Mouse (Mus musculus) brain, adult 2 months (tissue): ENCODE data around the gene Nfic.

Source experiments
- DNase-seq: peaks from one replicate; pipeline ENCODE4 v3.0.0; 2011; ENCODE audit warnings: low read depth, low spot score

The Nfic gene

GRCm38 (mm10) chr10:81387716-81388115 lies 67.7 kb downstream of the Nfic start:
- DNase-seq, result no peak

- DNase-seq, result no peak
Measured at GRCm38 (mm10) chr10:81385603-81386306, 69.7 kb downstream of the Nfic start.

DNA sequence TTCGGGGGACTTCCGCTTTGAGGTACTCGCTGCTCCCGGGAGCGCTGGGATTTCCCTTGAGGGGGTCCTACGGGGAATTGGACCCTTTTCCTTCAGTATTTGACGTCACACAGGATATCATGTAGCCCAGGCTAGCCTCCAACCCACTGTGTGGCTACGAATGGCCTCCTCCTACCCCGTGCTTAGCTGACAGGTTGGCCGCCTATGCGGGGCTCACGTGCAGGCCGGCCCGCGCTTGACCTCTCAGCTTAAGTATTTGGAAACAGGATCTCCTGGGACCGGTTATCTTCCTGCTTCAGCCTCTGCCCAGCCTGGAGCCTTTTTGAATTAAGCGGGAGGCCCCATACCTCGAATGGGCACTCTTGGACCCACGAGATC lies 70.8 kb downstream of the Nfic start:
- DNase-seq, result no peak

DNA sequence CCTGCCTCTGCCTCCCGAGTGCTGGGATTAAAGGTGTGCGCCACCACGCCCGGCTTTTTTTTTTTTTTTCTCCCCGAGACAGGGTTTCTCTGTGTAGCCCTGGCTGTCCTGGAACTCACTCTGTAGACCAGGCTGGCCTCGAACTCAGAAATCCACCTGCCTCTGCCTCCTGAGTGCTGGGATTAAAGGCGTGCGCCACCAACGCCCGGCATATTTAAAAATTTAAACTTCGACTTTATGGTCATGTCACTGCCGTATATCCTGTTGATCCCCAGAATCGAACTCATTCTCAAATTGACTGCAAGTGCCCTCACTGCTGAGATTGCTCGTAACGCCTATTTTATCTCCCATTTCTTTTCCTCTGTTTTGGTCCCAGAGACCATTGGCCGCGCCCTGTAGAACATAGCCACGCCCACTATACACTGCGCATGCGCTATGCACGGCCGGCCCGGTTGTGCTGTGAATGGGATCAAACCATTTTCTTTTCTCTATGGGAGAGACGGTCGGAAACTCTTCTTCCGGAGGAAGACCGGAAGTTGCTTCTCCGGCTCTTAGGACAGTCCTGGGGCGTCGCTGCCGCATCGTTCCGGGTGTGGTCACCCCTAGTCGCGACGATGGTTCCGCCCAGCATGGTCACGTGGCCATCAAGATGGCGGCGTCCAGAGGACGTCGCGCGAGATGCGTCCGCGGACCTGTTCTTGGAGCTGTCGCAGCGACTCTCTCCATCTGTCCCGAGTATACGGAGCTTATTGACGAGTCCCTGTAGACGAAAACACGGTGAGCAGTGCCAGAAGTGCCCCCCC lies 71.4 kb downstream of the Nfic start, which contains the start of the genes Dohh and Gm48551:
Gene Dohh, plus strand, starts transcription at position 627 of the 803 bp plus-strand sequence.
Gene Gm48551, plus strand, starts transcription at position 665 of the 803 bp plus-strand sequence.
- peak; percentile 100 for DNase-seq

- DNase-seq, result no peak
Measured at GRCm38 (mm10) chr10:81382039-81382438, 73.4 kb downstream of the Nfic start.

- DNase-seq, result no peak
Measured at GRCm38 (mm10) chr10:81379809-81380378, 75.5 kb downstream of the Nfic start.

DNA sequence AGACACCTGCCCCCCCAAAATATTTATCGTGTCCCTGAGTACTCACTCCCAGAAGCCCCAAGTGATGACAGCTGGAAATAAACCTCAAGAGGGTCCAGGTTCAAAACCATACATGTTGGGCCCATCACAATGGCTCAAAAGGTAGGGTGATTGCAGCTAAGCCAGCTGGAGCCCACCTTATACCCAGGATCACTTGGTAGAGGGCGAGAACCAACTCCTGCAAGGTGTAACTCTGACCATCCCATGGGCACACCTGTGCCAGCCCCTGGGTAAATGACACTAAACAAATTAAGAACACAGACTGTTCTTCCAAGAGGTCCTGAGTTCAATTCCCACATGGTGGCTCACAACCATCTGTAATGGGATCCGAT lies 76.3 kb downstream of the Nfic start:
- no peak for DNase-seq

DNA sequence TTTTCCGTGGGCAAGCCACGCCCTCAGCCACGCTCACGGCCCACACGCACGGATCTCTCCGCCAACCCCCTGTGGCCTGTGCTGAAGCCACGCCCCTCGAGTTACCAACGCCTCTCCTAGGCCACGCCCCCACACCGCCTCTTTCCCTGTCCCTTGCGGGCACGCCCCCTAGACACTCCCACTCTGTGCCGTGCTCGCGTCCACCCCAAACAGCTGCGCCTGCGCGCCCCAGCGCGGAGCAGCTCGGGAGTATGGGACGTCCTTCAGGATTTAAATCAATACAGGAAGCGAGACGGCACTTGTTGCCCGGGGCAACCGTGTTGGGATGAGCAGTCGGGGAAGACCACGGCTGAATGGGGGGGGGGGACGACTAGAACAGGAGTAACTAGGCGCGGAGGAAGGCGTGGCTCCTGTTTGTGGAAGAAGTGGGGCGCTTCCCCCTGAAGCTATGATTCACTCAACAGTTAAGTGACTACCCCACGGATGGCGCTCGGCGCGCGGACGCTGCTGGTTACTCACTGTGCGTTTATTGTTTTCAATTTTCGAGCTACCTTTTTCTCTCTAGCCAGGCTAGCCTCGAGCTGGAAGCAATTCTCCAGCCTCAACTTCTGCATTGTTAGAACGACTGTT lies 76.8 kb downstream of the Nfic start:
- peak; percentile 100 for DNase-seq

DNA sequence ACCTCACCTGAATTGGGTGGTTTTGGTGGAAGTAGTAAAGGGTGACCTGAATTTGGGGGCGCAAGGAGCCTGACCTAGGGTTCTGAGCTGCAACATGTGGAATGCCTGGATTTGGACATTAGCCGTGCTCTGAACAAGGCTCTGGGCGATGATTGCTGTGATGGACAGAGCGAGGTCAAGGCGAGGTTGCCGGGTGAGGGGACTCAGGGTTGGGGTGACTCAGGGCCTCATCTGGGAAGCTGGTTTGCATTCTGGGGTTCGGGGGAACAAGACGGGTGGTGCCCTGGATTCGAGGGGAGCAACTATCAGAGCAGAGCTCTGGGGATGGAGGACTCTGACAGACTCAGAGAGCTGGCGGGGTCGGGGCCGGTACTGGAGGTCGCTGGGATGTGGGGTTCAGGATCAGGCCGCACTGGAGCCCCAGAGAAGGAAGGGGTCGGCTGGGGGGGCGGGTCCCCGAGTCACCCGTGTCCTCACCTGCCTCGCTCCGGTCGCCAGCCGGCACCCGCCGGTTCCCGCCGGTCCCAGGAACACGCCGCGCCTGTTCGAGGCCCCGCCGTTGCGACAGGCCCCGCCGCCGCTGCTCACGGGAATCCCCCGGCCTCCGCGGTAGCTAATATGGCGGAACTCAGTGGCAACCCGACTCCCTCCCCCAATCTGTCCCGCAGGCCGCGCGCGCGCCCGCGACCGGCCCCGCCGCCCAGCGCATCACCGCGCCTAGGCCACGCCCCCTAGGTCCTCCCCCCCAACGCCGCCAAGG lies 77.5 kb downstream of the Nfic start, which contains the start of gene Fzr1:
Gene Fzr1, minus strand, starts transcription at position 724 of the 760 bp plus-strand sequence.
- DNase-seq, result no peak

DNA sequence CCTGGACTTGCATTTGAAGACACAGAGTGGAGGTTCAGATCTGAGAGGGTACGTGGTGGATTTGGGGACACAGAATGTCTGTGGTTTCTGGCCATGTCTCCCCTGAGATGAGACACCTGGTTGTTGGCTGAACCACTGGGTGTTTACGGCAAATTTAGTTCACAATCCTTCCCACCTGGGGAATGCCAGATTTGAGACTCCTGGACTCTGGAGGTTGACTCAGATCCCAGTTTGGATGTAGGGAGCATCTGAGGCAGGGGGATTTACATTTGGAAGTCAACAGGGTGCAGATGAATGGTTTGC lies 78.1 kb downstream of the Nfic start:
- DNase-seq, result no peak

- DNase-seq, result no peak
Measured at GRCm38 (mm10) chr10:81376561-81377361, 78.7 kb downstream of the Nfic start.

DNA sequence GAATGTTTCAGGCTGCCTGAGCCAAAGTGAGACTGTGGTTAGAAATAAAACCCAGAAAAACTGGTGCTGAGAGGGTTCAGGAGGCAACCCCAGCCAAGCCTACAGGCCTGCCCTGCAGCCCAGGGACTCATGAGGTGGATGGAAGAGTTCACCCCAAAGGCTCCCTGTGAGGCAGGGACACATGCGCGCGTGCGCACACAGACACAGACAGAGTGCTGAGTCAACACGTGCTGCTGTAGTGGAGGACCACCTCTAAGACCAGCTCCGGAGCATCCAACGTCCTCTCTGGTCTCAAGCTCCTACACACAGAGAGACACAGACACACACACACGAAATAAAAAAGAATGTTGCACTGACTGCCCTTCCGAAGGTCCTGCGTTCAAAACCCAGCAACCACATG lies 80.1 kb downstream of the Nfic start:
- no peak for DNase-seq

GRCm38 (mm10) chr10:81367207-81367495 lies 88.3 kb downstream of the Nfic start:
- no peak for DNase-seq

DNA sequence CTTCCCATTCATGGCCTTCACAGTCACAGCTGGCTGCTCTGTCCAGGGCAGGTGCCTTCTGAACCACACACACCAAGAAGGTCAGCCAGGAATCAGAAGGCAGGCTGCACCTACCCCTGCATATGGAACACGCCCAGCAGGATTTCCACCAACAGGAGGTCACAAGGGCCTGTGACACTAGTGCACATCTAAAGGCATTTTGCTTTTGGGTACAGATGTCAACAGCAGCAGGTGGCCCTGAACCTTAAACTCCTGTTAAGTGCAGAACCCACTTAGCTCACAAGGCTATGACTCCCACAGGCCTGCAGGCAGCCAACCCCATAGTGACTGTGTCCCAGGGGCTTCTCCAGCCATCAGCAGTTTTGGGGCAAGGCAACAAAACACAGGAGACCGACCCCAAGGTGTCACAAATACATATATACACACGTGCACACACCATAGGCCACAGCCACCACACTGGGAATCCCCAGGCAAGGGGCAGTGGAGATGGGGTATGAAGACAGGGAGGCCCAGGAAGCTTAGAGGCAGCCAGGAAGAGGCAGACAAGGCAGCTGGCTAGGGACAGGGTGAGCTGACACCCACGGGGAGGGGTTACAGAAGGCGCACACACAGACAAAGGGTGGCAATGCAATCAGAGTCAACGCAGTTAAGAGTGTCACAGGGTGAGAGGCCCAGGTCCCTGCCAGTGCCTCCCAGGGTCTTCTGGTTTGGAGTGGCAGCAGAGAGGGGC lies 88.8 kb downstream of the Nfic start:
- DNase-seq, result no peak

DNA sequence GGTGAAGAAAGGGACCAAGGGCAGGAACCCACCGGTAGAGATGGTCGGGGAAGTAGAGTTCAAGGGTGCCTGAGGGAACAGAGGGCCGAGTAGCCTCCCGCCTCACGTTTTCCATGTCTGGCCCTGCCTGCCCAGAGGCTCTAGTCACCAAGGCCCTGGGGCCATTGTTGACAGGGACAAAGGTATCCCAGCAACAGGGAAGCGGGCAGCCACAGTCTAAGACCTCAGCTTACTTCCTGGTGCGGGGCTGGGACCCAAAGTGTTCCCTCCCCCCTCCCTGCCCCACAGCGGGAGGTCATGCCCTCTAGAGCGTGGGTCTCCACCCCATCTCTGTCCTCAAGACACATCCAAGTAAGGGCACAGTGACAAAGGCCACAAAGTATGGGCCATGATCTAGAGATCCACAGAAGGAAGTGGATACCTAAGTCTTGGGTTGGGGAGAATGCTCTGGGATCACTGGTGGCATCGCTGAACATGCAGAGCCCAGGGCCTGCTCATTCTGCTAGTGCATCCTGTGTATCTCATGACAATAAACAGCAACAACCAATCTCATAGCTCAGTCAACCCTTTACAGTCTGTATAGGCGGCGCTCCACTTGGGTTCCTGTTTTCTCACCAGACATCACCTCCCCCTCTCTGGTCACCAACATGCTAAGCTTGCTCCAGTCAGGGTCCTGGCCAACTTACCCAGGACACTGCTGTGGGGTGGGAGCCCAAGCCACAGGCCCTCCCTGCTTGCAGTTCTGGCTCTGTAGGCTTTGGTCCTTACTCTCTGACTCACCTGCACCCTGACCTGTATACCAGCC lies 89.6 kb downstream of the Nfic start, which contains the start of gene 4930404N11Rik:
Gene 4930404N11Rik, minus strand, starts transcription at position 145 of the 805 bp plus-strand sequence.
- DNase-seq, result no peak

- DNase-seq, result peak; percentile 71
Measured at GRCm38 (mm10) chr10:81365073-81365472, 90.4 kb downstream of the Nfic start.

- no peak for DNase-seq
Measured at GRCm38 (mm10) chr10:81364666-81365065, 90.8 kb downstream of the Nfic start.

- DNase-seq, result no peak
Measured at GRCm38 (mm10) chr10:81363436-81364346, 91.7 kb downstream of the Nfic start.
